ENCODE assay signal across 9 mouse cellular contexts in genomic region chr19:29978847-29979246, GRCm38 (mm10). TPM values are rescaled to one million over a fixed set of nuclear protein-coding genes. Genes with fewer than 3 reads are reported as not detected.
DNase-seq lines count a peak whose midpoint lies in the region; ATAC-seq and TF ChIP-seq lines count a peak whose summit lies in the region.
"Had no signal": no experiment of that assay in that cellular context is flagged by ENCODE, and none has a peak within 500 bp of the region (broad histone marks: within the 10 kb centered on the region; RNA-seq: fewer than 3 reads in every experiment).

No protein-coding gene starts in this region.

- no peak overlapping the region for H3K4me2 ChIP-seq in hindbrain, postnatal 0 days (ENCODE audit: low read depth, low read length)
- no peak overlapping the region for H3K4me2 ChIP-seq in hindbrain, embryonic 16.5 days (ENCODE audit: low read length)
- no peak overlapping the region for H3K4me2 ChIP-seq in neural tube, embryonic 15.5 days
- H3K4me2 ChIP-seq: neural tube, embryonic 12.5 days had no signal

- TF ChIP-seq CTCF in hindbrain, postnatal 0 days (IDR thresholded peaks at IDR 0.05; ENCODE audit: low read depth), result peak; percentile 72

- no peak overlapping the region for H3K27ac ChIP-seq in hindbrain, postnatal 0 days
- no peak overlapping the region for H3K27ac ChIP-seq in hindbrain, embryonic 16.5 days (ENCODE audit: low read depth, low read length)
- no peak overlapping the region for H3K27ac ChIP-seq in neural tube, embryonic 15.5 days (replicated peaks)
- H3K27ac ChIP-seq: neural tube, embryonic 12.5 days had no signal

- H3K4me1 ChIP-seq in hindbrain, postnatal 0 days (ENCODE audit: insufficient read depth, low read length), result no peaks in the 10 kb centered on the region
- H3K4me1 ChIP-seq in hindbrain, embryonic 16.5 days (ENCODE audit: control insufficient read depth, insufficient read depth, low read depth, low read length), result no peaks in the 10 kb centered on the region
- H3K4me1 ChIP-seq in neural tube, embryonic 15.5 days, result no peaks in the 10 kb centered on the region
- H3K4me1 ChIP-seq: neural tube, embryonic 12.5 days had no signal

- ATAC-seq in hindbrain, postnatal 0 days, result no peak
- ATAC-seq in hindbrain, embryonic 16.5 days, result no peak
- no peak for ATAC-seq in neural tube, embryonic 15.5 days (ENCODE audit: low FRiP score)

- 53% methylated on average over 2 of the region's 2 CpGs for WGBS in hindbrain, postnatal 0 days
- 60% methylated on average over 2 of the region's 2 CpGs for WGBS in hindbrain, embryonic 16.5 days
- WGBS in neural tube, embryonic 15.5 days, result 56% methylated on average over 2 of the region's 2 CpGs

- no peaks in the 10 kb centered on the region for H3K27me3 ChIP-seq in hindbrain, postnatal 0 days (ENCODE audit: insufficient read depth, low read length)
- H3K27me3 ChIP-seq in hindbrain, embryonic 16.5 days (replicated peaks; ENCODE audit: control insufficient read depth, insufficient read depth, low read length), result no peaks in the 10 kb centered on the region
- H3K27me3 ChIP-seq in neural tube, embryonic 15.5 days (replicated peaks), result no peaks in the 10 kb centered on the region
- H3K27me3 ChIP-seq: neural tube, embryonic 12.5 days had no signal

- H3K9me3 ChIP-seq in hindbrain, postnatal 0 days (ENCODE audit: low read length), result no peaks in the 10 kb centered on the region
- H3K9me3 ChIP-seq in hindbrain, embryonic 16.5 days (ENCODE audit: control insufficient read depth, low read length), result no peaks in the 10 kb centered on the region
- no peaks in the 10 kb centered on the region for H3K9me3 ChIP-seq in neural tube, embryonic 15.5 days (replicated peaks)
- H3K9me3 ChIP-seq: neural tube, embryonic 12.5 days had no signal

- peak; percentile 81 for DNase-seq in hindbrain, postnatal 0 days (ENCODE audit: low spot score)
- peak; percentile 26 for DNase-seq in urinary bladder, postnatal 14 days (ENCODE audit: low spot score)
- no peak for DNase-seq in urinary bladder, adult 2 months (ENCODE audit: low spot score)
- DNase-seq in embryo, embryonic 10.5 days (ENCODE audit: low spot score), result peak; percentile 70
- DNase-seq in lung, postnatal 36 days, result peak; percentile 71
- DNase-seq in gastrocnemius, postnatal 10 days, result no peak

- no peak overlapping the region for H3K4me3 ChIP-seq in hindbrain, postnatal 0 days (ENCODE audit: low read length)
- H3K4me3 ChIP-seq in hindbrain, embryonic 16.5 days (ENCODE audit: low read length), result no peak overlapping the region
- H3K4me3 ChIP-seq in neural tube, embryonic 15.5 days (replicated peaks), result no peak overlapping the region
- H3K4me3 ChIP-seq: neural tube, embryonic 12.5 days had no signal

- no peaks in the 10 kb centered on the region for H3K36me3 ChIP-seq in hindbrain, postnatal 0 days (ENCODE audit: insufficient read depth, low read length)
- H3K36me3 ChIP-seq in hindbrain, embryonic 16.5 days (ENCODE audit: control insufficient read depth, insufficient read depth, low read length), result no peaks in the 10 kb centered on the region
- H3K36me3 ChIP-seq in neural tube, embryonic 15.5 days, result no peaks in the 10 kb centered on the region
- H3K36me3 ChIP-seq: neural tube, embryonic 12.5 days had no signal

- no peak overlapping the region for H3K9ac ChIP-seq in hindbrain, postnatal 0 days (replicated peaks; ENCODE audit: low read length)
- H3K9ac ChIP-seq in hindbrain, embryonic 16.5 days (ENCODE audit: low read depth, low read length), result no peak overlapping the region
- H3K9ac ChIP-seq in neural tube, embryonic 15.5 days (replicated peaks), result no peak overlapping the region
- H3K9ac ChIP-seq: neural tube, embryonic 12.5 days had no signal

RNA-seq across cellular contexts. Expression of gene Trpd52l3, which starts 24.7 kb away (rescaled TPM):
- total RNA-seq in hindbrain, postnatal 0 days (2014; rRNA removed), result not detected in 2 replicates
- polyA plus RNA-seq in hindbrain, postnatal 0 days (2015; fragmentation: Nextera tagmentation; extraction: Ambion mirVana), result not detected in 2 replicates
- polyA plus RNA-seq in hindbrain, embryonic 16.5 days (2015; fragmentation: Nextera tagmentation; extraction: Ambion mirVana), result not detected in 2 replicates
- polyA plus RNA-seq in urinary bladder, adult 2 months (2012; rRNA removed), result not detected in 2 replicates
- not detected in 2 replicates for polyA plus RNA-seq in neural tube, embryonic 15.5 days (2015; fragmentation: Nextera tagmentation; extraction: Ambion mirVana)
- not detected for total RNA-seq in gastrocnemius, postnatal 10 days (2021)
- polyA plus RNA-seq: neural tube, embryonic 12.5 days had no signal

RNA-seq across cellular contexts. Expression of gene Uhrf2, which starts 51.5 kb away (rescaled TPM):
- 52.6 and 53.2 TPM in 2 replicates for total RNA-seq in hindbrain, postnatal 0 days (2014; rRNA removed)
- polyA plus RNA-seq in hindbrain, postnatal 0 days (2015; fragmentation: Nextera tagmentation; extraction: Ambion mirVana), result 25.7 and 27.2 TPM in 2 replicates
- polyA plus RNA-seq in hindbrain, embryonic 16.5 days (2015; fragmentation: Nextera tagmentation; extraction: Ambion mirVana), result 40.7 and 48.0 TPM in 2 replicates
- polyA plus RNA-seq in urinary bladder, adult 2 months (2012; rRNA removed), result 49.3 and 56.0 TPM in 2 replicates
- 44.0 and 51.3 TPM in 2 replicates for polyA plus RNA-seq in neural tube, embryonic 15.5 days (2015; fragmentation: Nextera tagmentation; extraction: Ambion mirVana)
- 10 to 100 TPM; 15.7 to 23.4 TPM for total RNA-seq in gastrocnemius, postnatal 10 days (2021)

RNA-seq across cellular contexts. Expression of gene Il33, which starts 53.9 kb away (rescaled TPM):
- total RNA-seq in hindbrain, postnatal 0 days (2014; rRNA removed), result 13.7 and 15.3 TPM in 2 replicates
- 16.9 and 19.0 TPM in 2 replicates for polyA plus RNA-seq in hindbrain, postnatal 0 days (2015; fragmentation: Nextera tagmentation; extraction: Ambion mirVana)
- 4.3 and 7.2 TPM in 2 replicates for polyA plus RNA-seq in hindbrain, embryonic 16.5 days (2015; fragmentation: Nextera tagmentation; extraction: Ambion mirVana)
- polyA plus RNA-seq in urinary bladder, adult 2 months (2012; rRNA removed), result 19.5 and 24.4 TPM in 2 replicates
- polyA plus RNA-seq in neural tube, embryonic 15.5 days (2015; fragmentation: Nextera tagmentation; extraction: Ambion mirVana), result 5.0 and 6.0 TPM in 2 replicates
- 1 to 10 TPM; 6.8 to 7.1 TPM for total RNA-seq in gastrocnemius, postnatal 10 days (2021)

Comparison
In these comparisons a context has a peak if more than half of its experiments do, and no peak if none do; other contexts are left out.
1. DNase-seq: peak in hindbrain, postnatal 0 days (single experiment), urinary bladder, postnatal 14 days (single experiment), embryo, embryonic 10.5 days (single experiment) and lung, postnatal 36 days (single experiment); none in urinary bladder, adult 2 months (single experiment) and gastrocnemius, postnatal 10 days (single experiment).